Mouse (Mus musculus) urinary bladder, postnatal 25 days (tissue): ENCODE data around the gene Tesmin.

Source experiments
- DNase-seq: peaks from one replicate; pipeline ENCODE4 v3.0.0; 2022; ENCODE audit warnings: low spot score

Gene Tesmin

DNA sequence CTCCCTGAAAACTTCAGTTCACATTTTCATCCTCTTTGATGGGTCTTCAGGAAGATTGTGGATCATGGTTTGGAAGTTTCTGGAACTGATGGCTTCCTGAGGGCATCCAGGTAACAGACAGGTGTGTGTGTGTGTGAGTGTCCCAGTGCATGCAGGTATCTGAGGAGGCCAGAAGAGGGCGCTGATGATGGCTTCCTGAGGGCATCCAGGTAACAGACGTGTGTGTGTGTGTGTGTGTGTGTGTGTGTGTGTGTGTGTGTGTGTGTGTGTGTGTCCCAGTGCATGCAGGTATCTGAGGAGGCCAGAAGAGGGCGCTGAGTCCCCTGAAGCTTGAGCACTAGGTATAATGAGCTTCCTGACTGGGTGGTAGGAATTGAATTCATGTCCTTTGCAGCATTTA lies 58.7 kb downstream of the Tesmin start:
- no peak for DNase-seq

DNA sequence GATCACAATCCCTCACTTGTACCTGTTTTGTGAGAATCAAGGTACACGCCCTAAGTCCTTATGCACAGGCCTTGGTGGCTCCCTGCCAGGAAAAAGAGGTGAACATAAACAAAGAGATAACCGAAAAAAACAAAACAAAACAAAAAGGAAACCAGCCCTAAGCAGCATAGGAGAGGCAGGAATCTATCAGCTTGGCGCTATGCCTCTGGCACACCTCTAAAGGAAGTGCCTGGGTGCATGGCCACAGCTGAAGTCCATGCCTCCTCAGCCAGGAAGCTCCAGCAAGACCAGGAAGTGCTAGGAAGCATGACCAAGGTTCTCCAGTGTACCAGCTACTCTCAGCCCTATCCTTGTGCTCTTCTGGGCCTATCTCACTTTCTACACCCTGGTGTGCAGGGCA lies 60.6 kb downstream of the Tesmin start:
- DNase-seq = no peak

DNA sequence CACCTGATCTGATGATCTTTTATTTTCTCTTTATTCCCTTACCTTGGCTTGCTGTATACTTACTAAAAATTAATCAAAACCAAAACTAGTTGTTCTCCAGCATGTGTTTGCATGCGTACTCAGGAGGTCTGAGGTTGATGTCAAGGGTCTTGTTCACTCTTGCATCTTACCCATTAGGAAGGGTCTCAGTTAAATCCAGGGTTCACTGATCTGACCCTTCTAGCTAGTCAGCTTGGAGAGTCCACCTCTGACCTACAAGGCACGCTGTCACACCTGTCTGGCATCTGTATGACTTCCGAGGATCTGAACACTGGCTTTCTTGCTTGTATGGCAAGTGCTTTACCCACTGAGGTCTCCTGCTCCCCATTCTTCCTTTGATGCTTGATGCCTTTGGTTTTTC lies 62.1 kb downstream of the Tesmin start:
- no peak for DNase-seq

DNA sequence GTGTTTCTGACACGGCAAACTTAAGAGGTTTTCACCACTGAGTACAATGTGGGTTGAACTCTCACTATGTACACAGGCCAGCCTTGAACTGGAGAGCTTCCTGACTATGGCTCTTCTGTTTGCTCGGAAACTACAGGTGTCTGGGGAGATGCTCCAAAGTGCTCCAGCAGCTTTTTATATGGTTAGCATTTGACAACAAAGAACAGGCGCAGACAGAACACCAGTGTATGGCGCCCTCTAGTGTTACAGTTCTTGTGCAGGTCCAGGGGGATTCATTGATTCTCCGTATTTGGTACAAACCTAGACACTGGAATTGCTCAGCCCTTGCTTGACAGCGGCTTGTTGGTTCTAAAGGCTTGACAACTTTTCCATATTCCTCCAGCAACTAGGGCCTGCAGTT lies 62.5 kb downstream of the Tesmin start:
- DNase-seq = peak; percentile 45

DNA sequence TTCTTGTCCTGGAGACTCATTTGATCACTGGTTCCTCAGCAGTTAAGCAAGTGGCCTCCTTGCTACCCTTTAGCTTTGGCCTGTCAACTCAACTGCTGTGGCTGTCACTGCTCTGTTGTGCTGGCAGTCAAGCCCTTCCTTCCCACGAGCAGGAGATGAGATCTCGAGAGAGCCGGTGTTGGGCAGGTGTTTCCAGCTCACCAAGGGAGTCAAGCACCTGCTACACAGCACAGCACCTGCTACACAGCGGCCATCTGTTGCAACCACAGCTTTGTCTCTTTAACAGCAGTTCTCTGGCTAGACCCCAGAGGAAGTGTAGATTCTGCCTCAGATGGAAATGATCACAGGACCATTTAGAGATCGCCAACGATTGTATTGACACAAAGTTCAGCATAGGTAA lies 63.0 kb downstream of the Tesmin start:
- DNase-seq = no peak
